Mouse (Mus musculus): Measurements from ENCODE around the gene Akr1c14. TPM values are rescaled to one million over a fixed set of nuclear protein-coding genes. Genes with fewer than 3 reads are reported as not detected.

Gene Akr1c14
- polyA plus RNA-seq, 1 experiment: 0.16 TPM

GRCm38 (mm10) chr13:4131721-4132120, 82.9 kb downstream of the Akr1c14 start:
- no peaks in the 10 kb centered on the region for H3K27me3 ChIP-seq (ENCODE audit: control insufficient read depth, insufficient read depth, low read length)
- WGBS: 70% methylated on average over 3 of the region's 3 CpGs
- no peaks in the 10 kb centered on the region for H3K36me3 ChIP-seq (ENCODE audit: control insufficient read depth, insufficient read depth, low read length)
- TF ChIP-seq POLR2A (IDR thresholded peaks at IDR 0.05; ENCODE audit: low read depth, low read length): no peak
- TF ChIP-seq CTCF (IDR thresholded peaks at IDR 0.05; ENCODE audit: extremely low read depth, insufficient read depth, insufficient read length, insufficient replicate concordance): no peak
- H3K4me3 ChIP-seq (ENCODE audit: extremely low read depth, insufficient read depth, insufficient read length): no peak overlapping the region
- H3K27ac ChIP-seq (ENCODE audit: insufficient read depth, low read length): no peak overlapping the region
- H3K4me1 ChIP-seq (ENCODE audit: control insufficient read depth, insufficient read depth, insufficient read length): no peaks in the 10 kb centered on the region
- DNase-seq (ENCODE audit: low read depth in 1 of 2, low spot score in 2 of 2): no peak

GRCm38 (mm10) chr13:4133070-4133469, 84.3 kb downstream of the Akr1c14 start:
- DNase-seq (ENCODE audit: low read depth in 1 of 2, low spot score in 2 of 2): no peak
- no peaks in the 10 kb centered on the region for H3K36me3 ChIP-seq (ENCODE audit: control insufficient read depth, insufficient read depth, low read length)
- H3K4me3 ChIP-seq (ENCODE audit: extremely low read depth, insufficient read depth, insufficient read length): no peak overlapping the region
- no peak for TF ChIP-seq CTCF (IDR thresholded peaks at IDR 0.05; ENCODE audit: extremely low read depth, insufficient read depth, insufficient read length, insufficient replicate concordance)
- TF ChIP-seq POLR2A (IDR thresholded peaks at IDR 0.05; ENCODE audit: low read depth, low read length): no peak
- 33% methylated on average over 2 of the region's 2 CpGs for WGBS
- no peaks in the 10 kb centered on the region for H3K27me3 ChIP-seq (ENCODE audit: control insufficient read depth, insufficient read depth, low read length)
- H3K4me1 ChIP-seq (ENCODE audit: control insufficient read depth, insufficient read depth, insufficient read length): no peaks in the 10 kb centered on the region
- H3K27ac ChIP-seq (ENCODE audit: insufficient read depth, low read length): no peak overlapping the region

Other genes with a start within 250 kb of the Akr1c14 start
- 0.05 TPM in 1 of 2 replicates, not detected in the other for gene Calml3, start 244.7 kb upstream of the Akr1c14 start, polyA plus RNA-seq (2012; rRNA removed)
- not detected in 2 replicates for gene Calm4, start 211.3 kb upstream of the Akr1c14 start, polyA plus RNA-seq (2012; rRNA removed)
- gene Calm5, start 194.8 kb upstream of the Akr1c14 start, polyA plus RNA-seq (2012; rRNA removed): not detected in 2 replicates
- 6.1 and 7.6 TPM in 2 replicates for gene Net1, start 130.8 kb upstream of the Akr1c14 start, polyA plus RNA-seq (2012; rRNA removed)
- not detected in 2 replicates for gene Tubal3, start 130.7 kb upstream of the Akr1c14 start, polyA plus RNA-seq (2012; rRNA removed)
- not detected in 2 replicates for gene Ucn3, start 103.7 kb upstream of the Akr1c14 start, polyA plus RNA-seq (2012; rRNA removed)
- gene Akr1c18, start 101.6 kb downstream of the Akr1c14 start, polyA plus RNA-seq (2012; rRNA removed): not detected in 2 replicates
- 1.4 and 1.8 TPM in 2 replicates for gene Akr1c13, start 142.1 kb downstream of the Akr1c14 start, polyA plus RNA-seq (2012; rRNA removed)
- 0.05 and 0.22 TPM in 2 replicates for gene Akr1c19, start 179.7 kb downstream of the Akr1c14 start, polyA plus RNA-seq (2012; rRNA removed)
- 0.26 and 0.56 TPM in 2 replicates for gene Akr1c12, start 230.4 kb downstream of the Akr1c14 start, polyA plus RNA-seq (2012; rRNA removed)